Comparison of ENCODE assay signal across 20 mouse cellular contexts in genomic region chr7:80844691-80845090, GRCm38 (mm10).
"Had no signal": no experiment of that assay in that cellular context is flagged by ENCODE, and none has a peak within 500 bp of the region (broad histone marks: within the 10 kb centered on the region; RNA-seq: fewer than 3 reads in every experiment).

No protein-coding gene starts in this region.

- H3K4me3 ChIP-seq: lung, embryonic 15.5 days; midbrain, embryonic 10.5 days; myocyte; neural tube, embryonic 13.5 days; neural tube, embryonic 15.5 days had no signal

- H3K9ac ChIP-seq: liver, postnatal 0 days; lung, embryonic 15.5 days; neural tube, embryonic 13.5 days; neural tube, embryonic 15.5 days had no signal

- H3K4me2 ChIP-seq: lung, embryonic 15.5 days; neural tube, embryonic 13.5 days; neural tube, embryonic 15.5 days had no signal

- H3K27me3 ChIP-seq: lung, embryonic 15.5 days; neural tube, embryonic 13.5 days; neural tube, embryonic 15.5 days had no signal

- H3K4me1 ChIP-seq: midbrain, embryonic 10.5 days; neural tube, embryonic 13.5 days; neural tube, embryonic 15.5 days had no signal

- H3K36me3 ChIP-seq: lung, embryonic 15.5 days; midbrain, embryonic 10.5 days; neural tube, embryonic 13.5 days; neural tube, embryonic 15.5 days had no signal

- H3K27ac ChIP-seq: lung, embryonic 15.5 days; midbrain, embryonic 10.5 days; neural tube, embryonic 13.5 days; neural tube, embryonic 15.5 days had no signal

- DNase-seq: liver, postnatal 0 days; lung, adult 2 months; lung, postnatal 14 days; lung, postnatal 4 days; midbrain, embryonic 14.5 days; retina, postnatal 1 day; right cerebral cortex, adult 18-20 months; right cerebral cortex, postnatal 25 days; right cerebral cortex, postnatal 4 days; spleen, adult 18-20 months; thymus, adult 18-20 months; thymus, postnatal 14 days; thymus, postnatal 36 days had no signal

- ATAC-seq: liver, postnatal 0 days; lung, postnatal 0 days; midbrain, embryonic 16.5 days had no signal

- H3K9me3 ChIP-seq: lung, embryonic 15.5 days; midbrain, embryonic 10.5 days; neural tube, embryonic 13.5 days; neural tube, embryonic 15.5 days had no signal
